Mouse (Mus musculus) hindbrain, embryonic 12.5 days (tissue): ENCODE measurements around the gene Rps27l. TPM values are rescaled to one million over a fixed set of nuclear protein-coding genes. Genes with fewer than 3 reads are reported as not detected.

Experiments
- ATAC-seq: fragments of 200-750 bp; cut with Nextera tagmentation; 2 replicates; pipeline ENCODE4 v1.8.0; 2017; ENCODE audit warnings: moderate TSS enrichment; ENCODE audit not compliant: low FRiP score
- H3K27ac ChIP-seq: fragments of 300-500 bp; sonication (generic); 2 replicates; pipeline ENCODE4 v1.5.1; 2016; ENCODE audit warnings: mild to moderate bottlenecking
- H3K27me3 ChIP-seq: fragments of 300-500 bp; sonication (generic); 2 replicates; pipeline ENCODE4 v1.6.1; 2016; ENCODE audit warnings: mild to moderate bottlenecking
- H3K36me3 ChIP-seq: fragments of 300-500 bp; sonication (generic); 2 replicates; pipeline ENCODE4 v1.6.1; 2016; ENCODE audit warnings: mild to moderate bottlenecking
- H3K4me1 ChIP-seq: fragments of 300-500 bp; sonication (generic); 2 replicates; pipeline ENCODE4 v1.6.1; 2016
- H3K4me2 ChIP-seq: fragments of 300-500 bp; sonication (generic); replicated peaks from 2 replicates; pipeline ENCODE4 v1.6.1; 2016; ENCODE audit warnings: mild to moderate bottlenecking
- H3K4me3 ChIP-seq: fragments of 300-500 bp; sonication (generic); 2 replicates; pipeline ENCODE4 v1.5.1; 2016; ENCODE audit warnings: mild to moderate bottlenecking
- H3K9ac ChIP-seq: fragments of 300-500 bp; sonication (generic); 2 replicates; pipeline ENCODE4 v1.6.1; 2016; ENCODE audit warnings: mild to moderate bottlenecking, moderate library complexity
- H3K9me3 ChIP-seq: fragments of 300-500 bp; sonication (generic); replicated peaks from 2 replicates; pipeline ENCODE4 v1.6.1; 2016; ENCODE audit warnings: mild to moderate bottlenecking
- WGBS: fragments of 180-500 bp; shearing (Covaris S2); methylation state at CpG from one replicate; pipeline ENCODE4 v1.1.7; 2016; 5-methylcytosine and 5-hydroxymethylcytosine counted together
- polyA plus RNA-seq: library from polyadenylated mRNA; unstranded; fragments of >200 nt; fragmentation: Nextera tagmentation; extraction: Ambion mirVana; gene quantifications from 2 replicates; pipeline ENCODE4 v1.2.1, GENCODE M21; 2016

Gene Rps27l
- polyA plus RNA-seq, 1 experiment from 2014 or later = 466 TPM

DNA sequence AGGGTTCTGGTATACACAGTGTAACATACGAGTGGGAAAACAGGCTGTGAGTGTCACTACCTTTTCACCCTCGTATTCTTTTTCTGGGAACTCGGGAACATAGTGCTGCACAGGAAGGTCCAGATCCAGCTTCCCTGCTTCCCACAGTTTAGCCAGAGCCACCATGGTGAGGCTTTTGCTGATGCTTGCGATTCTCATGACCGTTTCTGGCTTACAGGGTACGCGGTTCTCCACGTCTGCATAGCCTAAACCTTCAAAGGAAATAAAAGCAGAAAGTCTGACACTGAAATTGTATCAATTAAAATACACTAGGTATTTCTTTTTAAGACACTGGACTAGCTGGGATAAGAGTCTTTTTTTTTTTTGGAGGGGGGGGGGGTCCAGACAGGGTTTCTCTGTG lies 25.2 kb downstream of the Rps27l start:
- H3K27me3 ChIP-seq = no peaks in the 10 kb centered on the region
- H3K27ac ChIP-seq = no peak overlapping the region
- peaks cover 8% of the 10 kb centered on the region; the same call in 1 of the 2 replicates for H3K4me1 ChIP-seq
- H3K9me3 ChIP-seq = no peaks in the 10 kb centered on the region
- ATAC-seq = no peak
- no peak overlapping the region for H3K4me3 ChIP-seq
- no peak overlapping the region for H3K4me2 ChIP-seq
- H3K9ac ChIP-seq = no peak overlapping the region
- 86% methylated on average over 8 of the region's 8 CpGs for WGBS
- peaks cover 18% of the 10 kb centered on the region for H3K36me3 ChIP-seq

DNA sequence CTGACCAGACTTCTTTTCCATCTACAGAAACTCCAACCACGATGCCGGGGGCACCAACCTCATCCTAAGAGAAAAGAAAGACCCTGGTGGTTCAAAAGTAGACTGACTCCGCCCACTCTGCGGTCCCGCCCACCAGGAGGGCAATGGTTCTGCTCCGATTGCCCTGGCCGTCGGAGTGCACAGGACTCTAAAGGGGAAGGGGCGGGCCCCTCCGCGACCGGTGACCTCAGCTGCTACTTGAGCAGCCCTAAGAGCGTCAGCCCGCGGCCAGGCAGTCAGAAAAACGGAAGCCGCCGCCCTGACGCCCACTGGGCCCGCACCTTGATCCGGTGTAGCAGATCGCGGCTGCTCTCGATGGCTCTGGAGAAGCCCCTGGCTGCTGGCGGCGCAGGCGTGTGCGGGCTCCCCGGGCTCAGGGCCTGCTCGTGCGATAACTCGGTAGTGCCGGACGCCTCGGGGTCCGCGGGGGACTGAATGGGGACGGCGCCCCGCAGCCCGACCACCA lies 28.9 kb downstream of the Rps27l start:
- under 1% methylated on average over 41 of the region's 41 CpGs for WGBS

DNA sequence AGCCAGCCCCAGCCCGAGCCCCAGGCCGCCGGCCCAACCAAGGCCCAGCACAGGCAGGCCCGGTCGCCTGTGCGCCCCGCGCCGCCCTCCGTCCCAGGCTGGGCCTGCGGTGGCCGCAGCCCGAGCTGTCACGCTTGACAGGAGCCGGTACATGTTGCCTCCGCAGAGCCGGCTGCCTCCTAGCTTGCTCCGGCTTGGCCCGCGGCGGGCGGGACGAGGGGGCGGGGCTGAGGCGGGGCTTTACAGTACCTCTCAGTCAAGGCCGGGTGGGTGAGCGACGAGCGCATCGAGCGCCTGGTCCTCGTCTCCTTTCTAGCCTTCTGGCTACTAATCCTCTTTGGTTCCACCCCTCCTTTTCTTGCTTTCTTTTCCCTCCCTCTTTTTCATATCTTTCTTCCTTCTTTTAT lies 29.4 kb downstream of the Rps27l start, which contains the start of gene Lactb:
Lactb (minus strand) TSS at position 246 of the 407 bp plus-strand sequence.
- peak within 1 kb of the TSS; percentile 98 for H3K4me3 ChIP-seq
- peak within 1 kb of the TSS; percentile 91 for H3K27ac ChIP-seq
- H3K9ac ChIP-seq = peak within 1 kb of the TSS; percentile 87
- H3K9me3 ChIP-seq = no peaks in the 10 kb centered on the region
- WGBS = under 1% methylated on average over 25 of the region's 32 CpGs
- H3K27me3 ChIP-seq = no peaks in the 10 kb centered on the region
- peak; percentile 96 for ATAC-seq
- peaks cover 8% of the 10 kb centered on the region; the same call in 1 of the 2 replicates for H3K4me1 ChIP-seq
- peaks cover 3% of the 10 kb centered on the region; the same call in 1 of the 2 replicates for H3K36me3 ChIP-seq
- peak within 1 kb of the TSS; percentile 67 for H3K4me2 ChIP-seq

More for the DNA sequence above, 28.9 kb downstream of the Rps27l start:
- Histone ChIP-seq H3K4me2 (peak overlapping the region; percentile 67), H3K9me3 (no peaks in the 10 kb centered on the region), H3K4me1 (peaks cover 8% of the 10 kb centered on the region; the same call in 1 of the 2 replicates), H3K9ac (peak overlapping the region; percentile 87), H3K4me3 (peak overlapping the region; percentile 98), H3K27ac (peak overlapping the region; percentile 91), H3K36me3 (peaks cover 8% of the 10 kb centered on the region), H3K27me3 (no peaks in the 10 kb centered on the region)
- ATAC-seq = peak; percentile 89

DNA sequence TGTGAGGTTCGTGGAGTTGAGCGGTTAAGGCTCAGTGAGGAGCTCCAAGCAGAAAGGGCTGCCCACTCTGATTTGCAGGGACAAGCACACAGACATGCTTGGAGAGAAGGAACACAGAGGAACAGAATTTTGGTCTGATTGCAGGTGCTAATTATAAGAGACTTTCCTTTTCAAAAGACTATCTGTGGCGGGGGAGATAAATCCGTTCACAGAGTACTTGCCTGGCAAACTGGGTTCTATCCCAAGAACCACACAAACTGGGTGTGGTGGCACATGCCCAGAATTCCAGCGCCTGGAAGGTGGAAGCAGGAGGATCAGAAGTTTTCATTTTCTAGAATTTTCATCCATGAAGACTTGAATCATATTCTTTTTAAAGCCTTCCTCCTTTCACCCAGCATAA lies 31.2 kb downstream of the Rps27l start:
- no peaks in the 10 kb centered on the region for H3K36me3 ChIP-seq
- no peak overlapping the region for H3K4me2 ChIP-seq
- no peak overlapping the region for H3K27ac ChIP-seq
- H3K9ac ChIP-seq = no peak overlapping the region
- ATAC-seq = no peak
- peaks cover 8% of the 10 kb centered on the region; the same call in 1 of the 2 replicates for H3K4me1 ChIP-seq
- H3K9me3 ChIP-seq = no peaks in the 10 kb centered on the region
- 77% methylated on average over 5 of the region's 5 CpGs for WGBS
- no peaks in the 10 kb centered on the region for H3K27me3 ChIP-seq
- no peak overlapping the region for H3K4me3 ChIP-seq

DNA sequence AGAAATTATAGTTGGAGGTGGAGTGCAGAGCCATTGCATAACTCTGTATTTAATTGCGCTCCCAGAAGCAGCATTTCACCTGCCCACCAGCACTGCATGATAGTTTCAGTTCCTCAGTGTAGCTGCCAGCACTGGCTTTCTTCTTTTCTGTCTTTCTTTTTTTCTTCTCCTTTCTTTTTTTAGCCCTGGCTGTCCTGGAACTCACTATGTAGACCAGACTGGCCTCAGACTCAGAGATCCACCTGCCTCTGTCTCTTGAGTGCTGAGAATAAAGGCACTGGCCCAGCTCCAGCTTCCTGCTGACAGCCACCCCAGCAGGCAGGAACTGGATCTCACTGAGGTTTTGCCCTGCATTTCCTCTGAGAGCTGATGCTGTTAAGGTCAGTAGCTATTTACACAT lies 32.1 kb downstream of the Rps27l start:
- Histone ChIP-seq H3K9ac (no peak overlapping the region), H3K4me2 (no peak overlapping the region), H3K27ac (no peak overlapping the region), H3K4me1 (peaks cover 8% of the 10 kb centered on the region; the same call in 1 of the 2 replicates), H3K27me3 (no peaks in the 10 kb centered on the region), H3K36me3 (no peaks in the 10 kb centered on the region), H3K4me3 (no peak overlapping the region), H3K9me3 (no peaks in the 10 kb centered on the region)
- 92% methylated on average over 1 of the region's 1 CpGs for WGBS
- ATAC-seq = no peak

DNA sequence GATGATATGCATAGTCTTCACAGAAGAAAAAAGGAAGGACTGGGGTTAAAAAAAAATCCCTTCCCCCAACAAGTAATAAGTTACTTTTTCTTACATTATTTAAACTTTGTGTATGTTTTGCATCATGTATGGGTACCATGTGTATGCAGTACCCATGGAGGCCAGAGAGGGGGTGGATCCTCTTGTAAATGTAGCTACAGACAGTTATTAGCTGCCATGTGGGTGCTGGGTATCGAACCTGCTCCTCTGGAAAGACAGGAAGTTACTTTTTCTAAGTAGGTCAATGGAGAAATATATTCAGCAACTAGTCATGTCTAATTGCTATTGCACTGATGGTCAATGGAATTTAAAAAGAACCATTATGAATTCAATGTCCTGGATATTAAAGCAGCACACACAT lies 32.6 kb downstream of the Rps27l start:
- H3K27me3 ChIP-seq = no peaks in the 10 kb centered on the region
- 91% methylated on average over 1 of the region's 1 CpGs for WGBS
- H3K9me3 ChIP-seq = no peaks in the 10 kb centered on the region
- H3K27ac ChIP-seq = no peak overlapping the region
- H3K36me3 ChIP-seq = no peaks in the 10 kb centered on the region
- H3K4me2 ChIP-seq = no peak overlapping the region
- peaks cover 8% of the 10 kb centered on the region; the same call in 1 of the 2 replicates for H3K4me1 ChIP-seq
- H3K4me3 ChIP-seq = no peak overlapping the region
- no peak for ATAC-seq
- no peak overlapping the region for H3K9ac ChIP-seq

DNA sequence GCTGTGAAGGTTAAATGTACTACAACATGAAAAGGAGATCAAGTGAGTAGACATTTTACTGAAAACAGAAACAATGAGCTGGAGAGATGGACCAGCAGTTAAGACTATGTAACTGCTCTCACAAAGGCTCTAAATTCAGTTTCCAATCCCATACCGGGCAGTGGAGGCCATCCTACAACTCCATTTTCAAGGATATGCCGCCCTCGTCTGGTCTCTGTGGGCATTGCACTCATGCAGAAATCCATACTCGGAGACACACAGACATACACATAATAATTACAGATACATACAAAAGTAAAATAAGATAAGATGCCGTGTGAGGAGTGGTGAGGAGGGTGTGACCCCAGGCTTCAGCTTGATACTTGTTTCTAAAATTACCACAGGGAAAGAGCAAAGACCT lies 34.6 kb downstream of the Rps27l start:
- ATAC-seq = no peak

DNA sequence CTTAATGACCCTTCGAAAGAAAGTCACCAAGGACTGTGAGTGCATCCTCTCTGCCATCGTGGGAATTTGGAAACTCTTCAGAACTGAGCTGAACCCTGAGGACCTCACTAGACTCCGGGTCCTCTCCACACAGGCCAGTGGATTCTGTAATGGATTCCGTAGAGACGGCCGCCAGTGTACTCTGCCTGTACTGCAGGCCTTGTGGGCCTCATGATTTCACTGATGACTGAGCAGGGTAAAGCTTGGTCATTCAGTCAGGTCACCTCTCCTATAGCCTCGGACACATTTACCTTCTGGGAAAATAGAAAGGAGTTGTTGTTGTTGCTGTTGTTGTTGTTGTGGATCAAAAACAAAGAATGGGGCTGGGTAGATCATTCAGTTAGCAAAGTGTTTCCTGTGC lies 36.2 kb downstream of the Rps27l start:
- Histone ChIP-seq H3K4me2 (no peak overlapping the region), H3K36me3 (no peaks in the 10 kb centered on the region), H3K9ac (no peak overlapping the region), H3K27ac (no peak overlapping the region), H3K4me3 (no peak overlapping the region), H3K9me3 (no peaks in the 10 kb centered on the region), H3K4me1 (no peaks in the 10 kb centered on the region), H3K27me3 (no peaks in the 10 kb centered on the region)
- ATAC-seq = no peak
- WGBS = 80% methylated on average over 7 of the region's 7 CpGs

More for the DNA sequence above, 34.6 kb downstream of the Rps27l start:
- H3K27me3 ChIP-seq = no peaks in the 10 kb centered on the region
- 13% methylated on average over 5 of the region's 5 CpGs for WGBS
- H3K4me3 ChIP-seq = no peak overlapping the region
- H3K9me3 ChIP-seq = no peaks in the 10 kb centered on the region
- no peaks in the 10 kb centered on the region for H3K36me3 ChIP-seq
- no peak overlapping the region for H3K27ac ChIP-seq
- no peak overlapping the region for H3K9ac ChIP-seq
- H3K4me1 ChIP-seq = 0 out of 2 replicates have a peak, but pooled peaks cover 4% of the 10 kb centered on the region
- no peak overlapping the region for H3K4me2 ChIP-seq

DNA sequence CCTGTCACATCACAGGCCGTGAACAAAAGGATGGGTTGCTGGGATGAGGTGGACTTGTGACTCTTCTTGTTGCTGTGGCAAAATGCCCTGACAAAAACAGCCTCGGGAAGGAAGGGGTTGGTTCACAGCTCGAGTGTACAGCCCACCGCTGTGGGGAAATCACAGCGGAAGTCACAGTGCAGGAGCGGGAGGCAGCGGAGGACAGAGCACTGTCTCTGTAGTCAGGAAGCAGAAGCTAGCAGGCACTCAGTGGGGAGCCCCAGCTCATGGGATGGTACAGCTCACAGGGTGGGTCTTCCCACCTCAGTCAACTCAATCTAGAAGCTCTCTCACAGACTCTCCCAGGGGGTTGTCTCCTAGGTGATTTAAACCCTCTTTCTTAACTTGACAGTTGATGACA lies 39.5 kb downstream of the Rps27l start:
- H3K9ac ChIP-seq = no peak overlapping the region
- 80% methylated on average over 7 of the region's 7 CpGs for WGBS
- no peaks in the 10 kb centered on the region for H3K27me3 ChIP-seq
- no peak overlapping the region for H3K4me2 ChIP-seq
- no peak overlapping the region for H3K4me3 ChIP-seq
- H3K36me3 ChIP-seq = no peaks in the 10 kb centered on the region
- no peak overlapping the region for H3K27ac ChIP-seq
- no peak for ATAC-seq
- peaks cover 6% of the 10 kb centered on the region for H3K4me1 ChIP-seq
- no peaks in the 10 kb centered on the region for H3K9me3 ChIP-seq

DNA sequence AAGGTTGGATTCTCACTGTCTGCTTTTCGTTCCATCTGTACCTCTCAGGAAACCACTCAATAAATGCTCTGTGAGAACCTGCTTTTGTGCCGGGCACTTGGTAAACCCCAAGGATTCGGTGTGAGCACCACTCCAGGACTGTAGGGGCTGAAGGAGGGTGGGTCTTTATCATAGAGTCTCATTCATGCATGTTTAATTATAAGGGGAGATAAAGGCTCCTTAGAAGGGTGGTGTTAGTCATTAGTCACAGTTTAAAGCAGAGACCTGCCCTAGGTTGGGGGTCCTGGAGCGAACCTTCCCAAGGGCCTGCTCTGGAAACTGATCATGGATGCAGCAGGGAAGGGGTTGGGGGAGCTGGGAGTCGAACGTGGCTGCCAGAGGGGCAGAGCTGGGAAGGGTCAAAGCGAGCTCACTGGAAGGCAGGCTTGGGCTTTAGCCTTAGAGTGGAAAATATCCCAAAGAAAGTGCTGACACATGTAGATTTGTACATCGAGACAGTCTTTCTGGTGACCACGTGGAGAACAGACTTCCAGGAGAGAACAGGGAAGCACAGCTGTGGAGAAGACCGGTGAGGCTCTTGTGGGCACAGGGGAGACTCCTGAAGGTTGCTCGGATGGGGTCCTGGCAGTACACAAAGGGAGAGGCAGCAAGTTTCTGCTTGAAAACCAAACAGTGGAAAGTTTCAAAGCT lies 42.5 kb downstream of the Rps27l start:
- H3K4me2 ChIP-seq = no peak overlapping the region
- no peak overlapping the region for H3K9ac ChIP-seq
- no peaks in the 10 kb centered on the region for H3K36me3 ChIP-seq
- no peaks in the 10 kb centered on the region for H3K27me3 ChIP-seq
- no peak overlapping the region for H3K27ac ChIP-seq
- peaks cover 6% of the 10 kb centered on the region for H3K4me1 ChIP-seq
- no peaks in the 10 kb centered on the region for H3K9me3 ChIP-seq
- no peak for ATAC-seq
- WGBS = 59% methylated on average over 11 of the region's 11 CpGs
- no peak overlapping the region for H3K4me3 ChIP-seq

DNA sequence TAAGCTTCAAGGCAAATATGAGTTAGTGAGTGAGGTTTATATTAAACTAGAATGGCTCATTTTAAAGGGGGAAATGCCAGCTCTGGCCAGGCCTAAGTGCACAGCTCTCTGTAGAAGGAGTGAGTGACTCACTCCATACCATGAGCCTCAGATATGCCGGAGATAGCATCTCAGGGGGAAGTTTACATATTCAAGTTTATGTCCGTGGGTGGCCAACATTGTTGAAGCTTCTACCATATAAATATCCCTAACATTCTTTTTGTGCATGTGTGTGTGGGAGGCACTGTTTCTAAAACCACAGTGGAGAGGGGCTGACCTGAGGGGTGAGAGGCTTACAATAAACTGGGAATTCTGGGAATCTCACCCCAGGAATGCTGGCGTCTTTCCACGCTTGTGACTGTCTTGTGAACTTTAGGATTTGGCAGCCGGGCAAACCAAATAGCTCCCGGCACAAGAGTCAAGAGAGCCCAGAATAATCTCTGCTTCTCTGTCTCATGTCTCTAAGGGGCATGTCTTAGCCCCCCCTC lies 43.1 kb downstream of the Rps27l start:
- Histone ChIP-seq H3K4me2 (no peak overlapping the region), H3K27ac (no peak overlapping the region), H3K9ac (no peak overlapping the region), H3K27me3 (no peaks in the 10 kb centered on the region), H3K4me3 (no peak overlapping the region), H3K4me1 (peaks cover 6% of the 10 kb centered on the region), H3K9me3 (no peaks in the 10 kb centered on the region), H3K36me3 (no peaks in the 10 kb centered on the region)
- no peak for ATAC-seq
- WGBS = 45% methylated on average over 6 of the region's 6 CpGs

DNA sequence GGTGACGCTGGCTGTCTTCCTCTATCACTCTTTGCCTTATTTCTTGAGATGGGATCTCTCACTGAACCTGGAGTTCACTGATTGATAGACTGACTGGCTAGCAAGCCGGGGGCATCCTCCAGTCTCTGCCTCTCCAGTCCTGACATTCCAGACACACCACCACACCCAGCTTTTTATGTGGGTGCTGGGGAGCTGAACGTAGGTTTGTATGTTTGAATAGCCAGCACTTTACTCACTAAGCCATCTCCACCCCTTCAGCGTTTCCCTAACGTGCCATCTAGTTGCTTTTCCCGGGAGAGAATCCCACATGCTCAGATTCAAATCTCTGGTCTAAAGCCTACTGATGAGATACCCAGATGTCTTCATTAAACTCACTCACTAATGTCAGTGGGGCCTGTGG lies 43.7 kb downstream of the Rps27l start:
- 74% methylated on average over 6 of the region's 6 CpGs for WGBS
- Histone ChIP-seq H3K9me3 (no peaks in the 10 kb centered on the region), H3K4me2 (no peak overlapping the region), H3K4me1 (peaks cover 6% of the 10 kb centered on the region), H3K9ac (no peak overlapping the region), H3K27me3 (no peaks in the 10 kb centered on the region), H3K4me3 (no peak overlapping the region), H3K36me3 (no peaks in the 10 kb centered on the region), H3K27ac (no peak overlapping the region)
- ATAC-seq = no peak

DNA sequence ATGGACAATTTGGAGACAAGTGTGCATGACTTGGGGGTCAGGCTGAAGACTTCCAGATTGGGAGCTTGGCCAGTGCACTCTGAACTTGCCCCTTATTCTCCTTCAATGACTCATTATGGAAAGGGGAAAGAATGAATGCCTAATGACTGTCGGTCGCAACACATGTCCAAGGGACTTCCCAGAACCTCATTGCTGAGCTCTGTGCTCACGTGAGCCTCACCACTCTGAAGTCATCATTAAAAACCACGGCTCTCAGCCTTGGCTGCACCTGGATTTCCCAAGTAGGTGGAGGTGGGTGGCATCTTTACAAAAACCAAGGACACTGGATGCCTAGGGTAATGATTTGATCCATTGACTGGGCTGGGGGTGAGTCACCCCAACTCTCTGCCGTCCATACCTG lies 44.2 kb downstream of the Rps27l start:
- Histone ChIP-seq H3K27ac (no peak overlapping the region), H3K9ac (no peak overlapping the region), H3K27me3 (no peaks in the 10 kb centered on the region), H3K4me2 (no peak overlapping the region), H3K4me3 (no peak overlapping the region), H3K9me3 (no peaks in the 10 kb centered on the region), H3K4me1 (peaks cover 6% of the 10 kb centered on the region), H3K36me3 (no peaks in the 10 kb centered on the region)
- WGBS = 92% methylated on average over 5 of the region's 5 CpGs
- ATAC-seq = no peak
